Mouse (Mus musculus) forebrain, embryonic 13.5 days (tissue): ENCODE measurements around the gene Dhx37. TPM values are rescaled to one million over a fixed set of nuclear protein-coding genes. Genes with fewer than 3 reads are reported as not detected.

Experiments
- ATAC-seq: fragments of 200-750 bp; cut with Nextera tagmentation; 2 replicates; pipeline ENCODE4 v1.8.0; 2017
- H3K27ac ChIP-seq: fragments of 300-500 bp; sonication (generic); 2 replicates; pipeline ENCODE4 v1.5.1; 2015; ENCODE audit warnings: inconsistent platforms, mild to moderate bottlenecking, moderate library complexity
- H3K27me3 ChIP-seq: fragments of 300-500 bp; sonication (generic); 2 replicates; pipeline ENCODE4 v1.6.1; 2015; ENCODE audit warnings: mild to moderate bottlenecking, inconsistent platforms
- H3K36me3 ChIP-seq: fragments of 300-500 bp; sonication (generic); 2 replicates; pipeline ENCODE4 v1.6.1; 2015; ENCODE audit warnings: mild to moderate bottlenecking, inconsistent platforms; ENCODE audit not compliant: poor library complexity, severe bottlenecking
- H3K4me1 ChIP-seq: fragments of 300-500 bp; sonication (generic); 2 replicates; pipeline ENCODE4 v1.6.1; 2015; ENCODE audit warnings: inconsistent platforms
- H3K4me2 ChIP-seq: fragments of 300-500 bp; sonication (generic); 2 replicates; pipeline ENCODE4 v1.6.1; 2015; ENCODE audit warnings: inconsistent platforms, mild to moderate bottlenecking, moderate library complexity
- H3K4me3 ChIP-seq: fragments of 300-500 bp; sonication (generic); 2 replicates; pipeline ENCODE4 v1.5.1; 2015; ENCODE audit warnings: mild to moderate bottlenecking, inconsistent platforms
- H3K9ac ChIP-seq: fragments of 300-500 bp; sonication (generic); 2 replicates; pipeline ENCODE4 v1.6.1; 2015; ENCODE audit warnings: mild to moderate bottlenecking, inconsistent platforms
- H3K9me3 ChIP-seq: fragments of 300-500 bp; sonication (generic); replicated peaks from 2 replicates; pipeline ENCODE4 v1.6.1; 2016; ENCODE audit warnings: inconsistent platforms
- WGBS: fragments of 180-500 bp; shearing (Covaris S2); methylation state at CpG from one replicate; pipeline ENCODE4 v1.1.7; 2015; 5-methylcytosine and 5-hydroxymethylcytosine counted together
- polyA plus RNA-seq: library from polyadenylated mRNA; unstranded; fragments of >200 nt; fragmentation: Nextera tagmentation; extraction: Ambion mirVana; gene quantifications from 2 replicates; pipeline ENCODE4 v1.2.1, GENCODE M21; 2015

Dhx37 gene
- 10.2 and 12.3 TPM in 2 replicates for polyA plus RNA-seq

- Histone ChIP-seq H3K4me2 (peak within 1 kb of the TSS; percentile 94), H3K27me3 (no peaks in the 10 kb centered on the region), H3K9ac (peak within 1 kb of the TSS; percentile 79), H3K9me3 (no peaks in the 10 kb centered on the region), H3K36me3 (peaks cover 30% of the 10 kb centered on the region), H3K27ac (peak within 1 kb of the TSS; percentile 37; the same call in 1 of the 2 replicates), H3K4me3 (peak within 1 kb of the TSS; percentile 62), H3K4me1 (peaks cover 11% of the 10 kb centered on the region)
- peak; percentile 97 for ATAC-seq
- WGBS = under 1% methylated on average over 46 of the region's 46 CpGs
Measured at GRCm38 (mm10) chr5:125433793-125434337, at the start of gene Dhx37. Gene Dhx37 (minus strand): TSS chr5:125434121.

GRCm38 (mm10) chr5:125482474-125482873 is 48.6 kb upstream of the Dhx37 start:
- 89% methylated on average over 7 of the region's 7 CpGs for WGBS
- ATAC-seq = no peak
- Histone ChIP-seq H3K4me1 (peaks cover 28% of the 10 kb centered on the region), H3K9ac (no peak overlapping the region), H3K36me3 (peaks cover 58% of the 10 kb centered on the region), H3K9me3 (no peaks in the 10 kb centered on the region), H3K4me3 (no peak overlapping the region), H3K4me2 (no peak overlapping the region), H3K27ac (no peak overlapping the region), H3K27me3 (no peaks in the 10 kb centered on the region)

GRCm38 (mm10) chr5:125480434-125481231 is 46.7 kb upstream of the Dhx37 start:
- Histone ChIP-seq H3K4me2 (no peak overlapping the region), H3K9ac (no peak overlapping the region), H3K9me3 (no peaks in the 10 kb centered on the region), H3K4me3 (no peak overlapping the region), H3K27me3 (no peaks in the 10 kb centered on the region), H3K4me1 (peaks cover 37% of the 10 kb centered on the region), H3K27ac (no peak overlapping the region), H3K36me3 (peaks cover 47% of the 10 kb centered on the region)
- no peak for ATAC-seq
- 75% methylated on average over 11 of the region's 11 CpGs for WGBS

- Histone ChIP-seq H3K4me2 (no peak overlapping the region), H3K9ac (no peak overlapping the region), H3K27me3 (no peaks in the 10 kb centered on the region), H3K36me3 (peaks cover 35% of the 10 kb centered on the region), H3K27ac (no peak overlapping the region), H3K4me1 (peaks cover 41% of the 10 kb centered on the region), H3K4me3 (no peak overlapping the region), H3K9me3 (no peaks in the 10 kb centered on the region)
- 83% methylated on average over 3 of the region's 3 CpGs for WGBS
- ATAC-seq = no peak
Measured at GRCm38 (mm10) chr5:125479376-125479775, 45.5 kb upstream of the Dhx37 start.

GRCm38 (mm10) chr5:125478037-125478436 is 44.1 kb upstream of the Dhx37 start:
- ATAC-seq = no peak
- Histone ChIP-seq H3K36me3 (peaks cover 24% of the 10 kb centered on the region), H3K9ac (peak overlapping the region; percentile 27; the same call in 1 of the 2 replicates), H3K27ac (no peak overlapping the region), H3K4me1 (peaks cover 41% of the 10 kb centered on the region), H3K27me3 (no peaks in the 10 kb centered on the region), H3K4me3 (0 out of 2 replicates have a peak overlapping the region, but pooled peaks have one; percentile 89), H3K9me3 (no peaks in the 10 kb centered on the region), H3K4me2 (peak overlapping the region; percentile 90)
- 83% methylated on average over 7 of the region's 7 CpGs for WGBS

GRCm38 (mm10) chr5:125477533-125477932 is 43.6 kb upstream of the Dhx37 start:
- Histone ChIP-seq H3K9me3 (no peaks in the 10 kb centered on the region), H3K27me3 (no peaks in the 10 kb centered on the region), H3K9ac (peak overlapping the region; percentile 85), H3K27ac (no peak overlapping the region), H3K36me3 (peaks cover 19% of the 10 kb centered on the region), H3K4me1 (peaks cover 41% of the 10 kb centered on the region), H3K4me2 (peak overlapping the region; percentile 90), H3K4me3 (peak overlapping the region; percentile 89; the same call in 1 of the 2 replicates)
- ATAC-seq = no peak
- WGBS = 64% methylated on average over 7 of the region's 7 CpGs

GRCm38 (mm10) chr5:125476799-125477198 is 42.9 kb upstream of the Dhx37 start:
- Histone ChIP-seq H3K27ac (no peak overlapping the region), H3K9ac (peak overlapping the region; percentile 85), H3K4me1 (peaks cover 41% of the 10 kb centered on the region), H3K4me2 (peak overlapping the region; percentile 90), H3K36me3 (peaks cover 13% of the 10 kb centered on the region), H3K4me3 (peak overlapping the region; percentile 89), H3K9me3 (no peaks in the 10 kb centered on the region), H3K27me3 (no peaks in the 10 kb centered on the region)
- no peak for ATAC-seq
- 62% methylated on average over 7 of the region's 7 CpGs for WGBS

GRCm38 (mm10) chr5:125476286-125476625 is 42.3 kb upstream of the Dhx37 start:
- no peaks in the 10 kb centered on the region for H3K27me3 ChIP-seq
- H3K36me3 ChIP-seq = peaks cover 13% of the 10 kb centered on the region
- peak; percentile 62; the same call in 1 of the 2 replicates for ATAC-seq
- peaks cover 41% of the 10 kb centered on the region for H3K4me1 ChIP-seq
- H3K4me3 ChIP-seq = peak overlapping the region; percentile 89
- H3K27ac ChIP-seq = peak overlapping the region; percentile 65
- no peaks in the 10 kb centered on the region for H3K9me3 ChIP-seq
- H3K4me2 ChIP-seq = peak overlapping the region; percentile 90
- peak overlapping the region; percentile 85 for H3K9ac ChIP-seq
- 16% methylated on average over 5 of the region's 5 CpGs for WGBS

- peak within 1 kb of the TSS; percentile 89 for H3K4me3 ChIP-seq
- no peaks in the 10 kb centered on the region for H3K9me3 ChIP-seq
- H3K4me2 ChIP-seq = peak within 1 kb of the TSS; percentile 90
- peak within 1 kb of the TSS; percentile 85 for H3K9ac ChIP-seq
- H3K4me1 ChIP-seq = peaks cover 41% of the 10 kb centered on the region
- peak within 1 kb of the TSS; percentile 65 for H3K27ac ChIP-seq
- ATAC-seq = peak; percentile 93
- H3K36me3 ChIP-seq = peaks cover 10% of the 10 kb centered on the region
- WGBS = under 1% methylated on average over 59 of the region's 60 CpGs
- H3K27me3 ChIP-seq = no peaks in the 10 kb centered on the region
Measured at GRCm38 (mm10) chr5:125475601-125476285, 41.8 kb upstream of the Dhx37 start, which contains the start of gene Aacs. Gene Aacs (plus strand): TSS chr5:125475814.

- Histone ChIP-seq H3K9me3 (no peaks in the 10 kb centered on the region), H3K4me3 (peak overlapping the region; percentile 89), H3K36me3 (peaks cover 5% of the 10 kb centered on the region; the same call in 1 of the 2 replicates), H3K9ac (peak overlapping the region; percentile 49), H3K27ac (no peak overlapping the region), H3K4me1 (peaks cover 41% of the 10 kb centered on the region), H3K27me3 (no peaks in the 10 kb centered on the region), H3K4me2 (peak overlapping the region; percentile 90)
- no peak for ATAC-seq
- WGBS = 61% methylated on average over 12 of the region's 12 CpGs
Measured at GRCm38 (mm10) chr5:125475030-125475429, 41.1 kb upstream of the Dhx37 start.

- Histone ChIP-seq H3K4me1 (peaks cover 25% of the 10 kb centered on the region), H3K4me3 (no peak overlapping the region), H3K4me2 (no peak overlapping the region), H3K36me3 (no peaks in the 10 kb centered on the region), H3K27ac (no peak overlapping the region), H3K27me3 (no peaks in the 10 kb centered on the region), H3K9me3 (no peaks in the 10 kb centered on the region), H3K9ac (no peak overlapping the region)
- WGBS = 79% methylated on average over 9 of the region's 9 CpGs
- no peak for ATAC-seq
Measured at GRCm38 (mm10) chr5:125472796-125473475, 39.0 kb upstream of the Dhx37 start.
